Mouse (Mus musculus) macrophage (primary cell): ENCODE data around the gene Atxn1. TPM values are rescaled to one million over a fixed set of nuclear protein-coding genes. Genes with fewer than 3 reads are reported as not detected.
A peak's percentile ranks its signal among the peaks of the same experiment; 100 is the strongest.

ENCODE experiments used
- H3K27ac ChIP-seq: fragments of 350-480 bp; formaldehyde crosslinking; 2 replicates; pipeline ENCODE4 v1.9.0; 2021
- H3K36me3 ChIP-seq: fragments of 350-480 bp; formaldehyde crosslinking; 2 replicates; pipeline ENCODE4 v1.9.0; 2021; ENCODE audit errors: inconsistent target
- H3K4me3 ChIP-seq: fragments of 350-480 bp; formaldehyde crosslinking; 2 replicates; pipeline ENCODE4 v1.9.0; 2021; ENCODE audit errors: inconsistent target
- H3K79me2 ChIP-seq: fragments of 350-480 bp; formaldehyde crosslinking; 2 replicates; pipeline ENCODE4 v1.9.0; 2021; ENCODE audit errors: inconsistent target
- WGBS: methylation state at CpG from one replicate; pipeline ENCODE4 v1.1.7; 2026; ENCODE audit warnings: inconsistent platforms; ENCODE audit not compliant: missing documents; 5-methylcytosine and 5-hydroxymethylcytosine counted together
- polyA plus RNA-seq: library from polyadenylated mRNA; stranded (reverse); fragments of 250-400 nt; gene quantifications from 3 replicates; pipeline ENCODE4 v1.2.4, GENCODE M21; 2018; ENCODE audit warnings: inconsistent platforms

Gene Atxn1
- polyA plus RNA-seq, 1 experiment from 2014 or later = 10.8 TPM

- no peak overlapping the region for H3K27ac ChIP-seq
- 90% methylated on average over 10 of the region's 10 CpGs for WGBS
- H3K4me3 ChIP-seq = no peak overlapping the region
- H3K79me2 ChIP-seq = no peaks in the 10 kb centered on the region; the same call in 1 of the 2 replicates
- H3K36me3 ChIP-seq = no peaks in the 10 kb centered on the region
Observed at GRCm38 (mm10) chr13:45865620-45866019, 99.2 kb downstream of the Atxn1 start.

GRCm38 (mm10) chr13:45863779-45864178 lies 101.0 kb downstream of the Atxn1 start:
- H3K4me3 ChIP-seq = no peak overlapping the region
- H3K36me3 ChIP-seq = no peaks in the 10 kb centered on the region
- H3K27ac ChIP-seq = no peak overlapping the region
- H3K79me2 ChIP-seq = no peaks in the 10 kb centered on the region; the same call in 1 of the 2 replicates
- WGBS = 88% methylated on average over 8 of the region's 8 CpGs

GRCm38 (mm10) chr13:45861885-45862605 lies 102.8 kb downstream of the Atxn1 start:
- Histone ChIP-seq H3K36me3 (no peaks in the 10 kb centered on the region), H3K27ac (no peak overlapping the region), H3K79me2 (no peaks in the 10 kb centered on the region; the same call in 1 of the 2 replicates), H3K4me3 (no peak overlapping the region)
- 94% methylated on average over 12 of the region's 13 CpGs for WGBS

- H3K36me3 ChIP-seq = no peaks in the 10 kb centered on the region
- 98% methylated on average over 10 of the region's 10 CpGs for WGBS
- no peak overlapping the region for H3K4me3 ChIP-seq
- H3K79me2 ChIP-seq = no peaks in the 10 kb centered on the region; the same call in 1 of the 2 replicates
- H3K27ac ChIP-seq = no peak overlapping the region
Observed at GRCm38 (mm10) chr13:45861098-45861580, 103.7 kb downstream of the Atxn1 start.

- 95% methylated on average over 12 of the region's 12 CpGs for WGBS
- no peaks in the 10 kb centered on the region for H3K36me3 ChIP-seq
- H3K79me2 ChIP-seq = peaks cover 9% of the 10 kb centered on the region; the same call in 1 of the 2 replicates
- H3K27ac ChIP-seq = no peak overlapping the region
- no peak overlapping the region for H3K4me3 ChIP-seq
Observed at GRCm38 (mm10) chr13:45859081-45859709, 105.6 kb downstream of the Atxn1 start.

- H3K79me2 ChIP-seq = peaks cover 9% of the 10 kb centered on the region; the same call in 1 of the 2 replicates
- H3K27ac ChIP-seq = no peak overlapping the region
- H3K4me3 ChIP-seq = no peak overlapping the region
- H3K36me3 ChIP-seq = no peaks in the 10 kb centered on the region
- 95% methylated on average over 8 of the region's 8 CpGs for WGBS
Observed at GRCm38 (mm10) chr13:45857416-45857815, 107.4 kb downstream of the Atxn1 start.

- Histone ChIP-seq H3K36me3 (no peaks in the 10 kb centered on the region), H3K4me3 (no peak overlapping the region), H3K79me2 (peaks cover 9% of the 10 kb centered on the region; the same call in 1 of the 2 replicates), H3K27ac (no peak overlapping the region)
- 91% methylated on average over 5 of the region's 5 CpGs for WGBS
Observed at GRCm38 (mm10) chr13:45854531-45854930, 110.3 kb downstream of the Atxn1 start.

- Histone ChIP-seq H3K27ac (no peak overlapping the region), H3K79me2 (peaks cover 9% of the 10 kb centered on the region; the same call in 1 of the 2 replicates), H3K4me3 (no peak overlapping the region), H3K36me3 (no peaks in the 10 kb centered on the region)
- WGBS = 95% methylated on average over 6 of the region's 6 CpGs
Observed at GRCm38 (mm10) chr13:45853691-45854090, 111.1 kb downstream of the Atxn1 start.

- Histone ChIP-seq H3K79me2 (peaks cover 9% of the 10 kb centered on the region; the same call in 1 of the 2 replicates), H3K36me3 (no peaks in the 10 kb centered on the region), H3K4me3 (no peak overlapping the region), H3K27ac (no peak overlapping the region)
- WGBS = 82% methylated on average over 2 of the region's 2 CpGs
Observed at GRCm38 (mm10) chr13:45852288-45852687, 112.5 kb downstream of the Atxn1 start.

- WGBS = 59% methylated on average over 2 of the region's 2 CpGs
- no peak overlapping the region for H3K4me3 ChIP-seq
- no peak overlapping the region for H3K27ac ChIP-seq
- H3K79me2 ChIP-seq = peaks cover 9% of the 10 kb centered on the region; the same call in 1 of the 2 replicates
- H3K36me3 ChIP-seq = no peaks in the 10 kb centered on the region
Observed at GRCm38 (mm10) chr13:45851746-45852145, 113.1 kb downstream of the Atxn1 start.

GRCm38 (mm10) chr13:45851156-45851555 lies 113.7 kb downstream of the Atxn1 start:
- no peaks in the 10 kb centered on the region for H3K36me3 ChIP-seq
- WGBS = 98% methylated on average over 4 of the region's 4 CpGs
- peak overlapping the region; percentile 41; the same call in 1 of the 2 replicates for H3K27ac ChIP-seq
- no peak overlapping the region for H3K4me3 ChIP-seq
- H3K79me2 ChIP-seq = peaks cover 9% of the 10 kb centered on the region; the same call in 1 of the 2 replicates

- Histone ChIP-seq H3K27ac (peak overlapping the region; percentile 41), H3K36me3 (no peaks in the 10 kb centered on the region), H3K4me3 (no peak overlapping the region), H3K79me2 (peaks cover 9% of the 10 kb centered on the region; the same call in 1 of the 2 replicates)
- WGBS = 45% methylated on average over 5 of the region's 5 CpGs
Observed at GRCm38 (mm10) chr13:45850181-45850974, 114.4 kb downstream of the Atxn1 start.

GRCm38 (mm10) chr13:45849145-45850023 lies 115.4 kb downstream of the Atxn1 start:
- WGBS = 96% methylated on average over 7 of the region's 7 CpGs
- Histone ChIP-seq H3K27ac (no peak overlapping the region), H3K79me2 (peaks cover under 1% of the 10 kb centered on the region; the same call in 1 of the 2 replicates), H3K36me3 (no peaks in the 10 kb centered on the region), H3K4me3 (no peak overlapping the region)
